Comparison of ENCODE assay signal across 23 mouse cellular contexts in genomic region chr4:137643459-137643858, GRCm38 (mm10). TPM values are rescaled to one million over a fixed set of nuclear protein-coding genes. Genes with fewer than 3 reads are reported as not detected.
DNase-seq lines count a peak whose midpoint lies in the region; ATAC-seq and TF ChIP-seq lines count a peak whose summit lies in the region.
"Had no signal": no experiment of that assay in that cellular context is flagged by ENCODE, and none has a peak within 500 bp of the region (broad histone marks: within the 10 kb centered on the region; RNA-seq: fewer than 3 reads in every experiment).

No protein-coding gene starts in this region.

- no peak overlapping the region for H3K9ac ChIP-seq in intestine, postnatal 0 days (ENCODE audit: low read depth, low read length)
- H3K9ac ChIP-seq: forebrain, embryonic 13.5 days; hindbrain, embryonic 15.5 days; lung, embryonic 14.5 days; midbrain, embryonic 12.5 days; neural tube, embryonic 13.5 days had no signal

- ATAC-seq in intestine, postnatal 0 days = peak; percentile 71
- ATAC-seq: forebrain, embryonic 13.5 days had no signal

- peaks cover 61% of the 10 kb centered on the region for H3K36me3 ChIP-seq in intestine, postnatal 0 days (ENCODE audit: control insufficient read depth, insufficient read depth)

- WGBS in intestine, postnatal 0 days = 51% methylated on average over 2 of the region's 2 CpGs

- DNase-seq in adrenal gland, postnatal 25 days = peak; percentile 34
- no peak for DNase-seq in adrenal gland, adult 8-10 months
- DNase-seq in 416B (ENCODE audit: low read depth) = peak; percentile 75
- peak; percentile 52 for DNase-seq in brain, adult 2 months (ENCODE audit: low read depth, low spot score)
- no peak for DNase-seq in cerebellum, adult 11-12 months
- DNase-seq in cerebellum, adult 9-11 months = no peak
- no peak for DNase-seq in retina, embryonic 14.5 days (ENCODE audit: low spot score)
- DNase-seq: adrenal gland, postnatal 14 days; B cell, adult 2 months; cerebellum, adult 18-20 months; heart, postnatal 14 days; kidney, adult 18-20 months; kidney, postnatal 4 days; left cerebral cortex, postnatal 4 days; lung, embryonic 14.5 days; right cerebral cortex, postnatal 25 days; thymus, postnatal 36 days had no signal

- H3K4me2 ChIP-seq in intestine, postnatal 0 days (replicated peaks; ENCODE audit: low read depth) = no peak overlapping the region
- H3K4me2 ChIP-seq: forebrain, embryonic 13.5 days; heart, embryonic 11.5 days; hindbrain, embryonic 15.5 days; lung, embryonic 14.5 days; midbrain, embryonic 12.5 days; neural tube, embryonic 13.5 days had no signal

- H3K27me3 ChIP-seq in intestine, postnatal 0 days (replicated peaks; ENCODE audit: control insufficient read depth, insufficient read depth, low read length) = no peaks in the 10 kb centered on the region
- H3K27me3 ChIP-seq: forebrain, embryonic 13.5 days; hindbrain, embryonic 15.5 days; midbrain, embryonic 12.5 days; neural tube, embryonic 13.5 days had no signal

- H3K27ac ChIP-seq in intestine, postnatal 0 days (ENCODE audit: low read depth, low read length) = peak overlapping the region; percentile 5; the same call in 1 of the 2 replicates
- H3K27ac ChIP-seq: forebrain, embryonic 13.5 days; hindbrain, embryonic 15.5 days; midbrain, embryonic 12.5 days; neural tube, embryonic 13.5 days had no signal

- no peak for TF ChIP-seq CTCF in intestine, postnatal 0 days (IDR thresholded peaks at IDR 0.05; ENCODE audit: low read depth)

- 0 out of 2 replicates have a peak, but pooled peaks cover 2% of the 10 kb centered on the region for H3K4me1 ChIP-seq in intestine, postnatal 0 days (replicated peaks; ENCODE audit: control insufficient read depth, insufficient read depth, low read length)
- H3K4me1 ChIP-seq: forebrain, embryonic 13.5 days; hindbrain, embryonic 15.5 days; neural tube, embryonic 13.5 days had no signal

- H3K9me3 ChIP-seq in intestine, postnatal 0 days (ENCODE audit: control insufficient read depth) = no peaks in the 10 kb centered on the region
- H3K9me3 ChIP-seq: forebrain, embryonic 13.5 days; hindbrain, embryonic 15.5 days; midbrain, embryonic 12.5 days; neural tube, embryonic 13.5 days had no signal

- no peak overlapping the region for H3K4me3 ChIP-seq in intestine, postnatal 0 days (ENCODE audit: low read depth, low read length)
- H3K4me3 ChIP-seq: forebrain, embryonic 13.5 days; hindbrain, embryonic 15.5 days; midbrain, embryonic 12.5 days; neural tube, embryonic 13.5 days had no signal

RNA-seq across cellular contexts. Expression of gene Rap1gap, which starts 21.1 kb away (rescaled TPM):
- 97.3 and 130 TPM in 2 replicates for total RNA-seq in adrenal gland, postnatal 25 days (2021)
- total RNA-seq in adrenal gland, adult 8-10 months (2022) = 100 to 1,000 TPM; 108 to 376 (median 251) TPM
- 8.9 and 9.1 TPM in 2 replicates for polyA plus RNA-seq in intestine, postnatal 0 days (2015; fragmentation: Nextera tagmentation; extraction: Ambion mirVana)

RNA-seq across cellular contexts. Expression of gene Usp48, which starts 49.9 kb away (rescaled TPM):
- 130 and 144 TPM in 2 replicates for total RNA-seq in adrenal gland, postnatal 25 days (2021)
- total RNA-seq in adrenal gland, adult 8-10 months (2022) = 100 to 1,000 TPM; 116 to 227 (median 148) TPM
- 33.3 and 36.7 TPM in 2 replicates for polyA plus RNA-seq in intestine, postnatal 0 days (2015; fragmentation: Nextera tagmentation; extraction: Ambion mirVana)

Comparison
In these comparisons a context has a peak if more than half of its experiments do, and no peak if none do; other contexts are left out.
1. DNase-seq: peak in adrenal gland, postnatal 25 days (single experiment), 416B (single experiment) and brain, adult 2 months (single experiment); none in adrenal gland, adult 8-10 months (single experiment), cerebellum, adult 11-12 months (single experiment), cerebellum, adult 9-11 months (single experiment) and retina, embryonic 14.5 days (single experiment).